In genomic region chr2:9888913-9889650, GRCm38 (mm10) we compare ENCODE assay signal across 7 mouse cellular contexts. TPM values are rescaled to one million over a fixed set of nuclear protein-coding genes. Genes with fewer than 3 reads are reported as not detected.
A peak's percentile ranks its signal among the peaks of the same experiment; 100 is the strongest.
DNase-seq lines count a peak whose midpoint lies in the region; ATAC-seq and TF ChIP-seq lines count a peak whose summit lies in the region.

Gene 9230102O04Rik, minus strand, starts transcription at chr2:9889540.

- H3K36me3 ChIP-seq in G1E (replicated peaks): peaks cover 20% of the 10 kb centered on the region
- H3K36me3 ChIP-seq in forebrain, postnatal 0 days (ENCODE audit: insufficient read depth): no peaks in the 10 kb centered on the region
- H3K36me3 ChIP-seq in kidney, embryonic 16.5 days (ENCODE audit: insufficient read depth, low read length): no peaks in the 10 kb centered on the region
- no peaks in the 10 kb centered on the region for H3K36me3 ChIP-seq in midbrain, embryonic 12.5 days

- no peaks in the 10 kb centered on the region for H3K9me3 ChIP-seq in G1E (replicated peaks)
- no peaks in the 10 kb centered on the region for H3K9me3 ChIP-seq in forebrain, postnatal 0 days (ENCODE audit: low read length)
- H3K9me3 ChIP-seq in kidney, embryonic 16.5 days (ENCODE audit: low read length): no peaks in the 10 kb centered on the region
- no peaks in the 10 kb centered on the region for H3K9me3 ChIP-seq in midbrain, embryonic 12.5 days

- 2% methylated on average over 30 of the region's 30 CpGs for WGBS in forebrain, postnatal 0 days
- WGBS in kidney, embryonic 16.5 days: 0% methylated on average over 30 of the region's 30 CpGs
- under 1% methylated on average over 30 of the region's 30 CpGs for WGBS in midbrain, embryonic 12.5 days

- H3K27me3 ChIP-seq in G1E (ENCODE audit: insufficient read depth, low read length): peaks cover 12% of the 10 kb centered on the region
- H3K27me3 ChIP-seq in forebrain, postnatal 0 days (ENCODE audit: insufficient read depth, low read length): peaks cover 82% of the 10 kb centered on the region
- H3K27me3 ChIP-seq in kidney, embryonic 16.5 days (ENCODE audit: insufficient read depth, low read length): peaks cover 92% of the 10 kb centered on the region
- H3K27me3 ChIP-seq in midbrain, embryonic 12.5 days: peaks cover 93% of the 10 kb centered on the region

- no peak for TF ChIP-seq CTCF in G1E (IDR thresholded peaks at IDR 0.05; ENCODE audit: low read depth, low read length)
- peak; percentile 61 for TF ChIP-seq CTCF in forebrain, postnatal 0 days (IDR thresholded peaks at IDR 0.05; ENCODE audit: low read depth)

- H3K27ac ChIP-seq in forebrain, postnatal 0 days (ENCODE audit: low read depth, low read length): no peak within 1 kb of the TSS
- peak within 1 kb of the TSS; percentile 80 for H3K27ac ChIP-seq in kidney, embryonic 16.5 days (ENCODE audit: low read length)
- H3K27ac ChIP-seq in midbrain, embryonic 12.5 days (replicated peaks): peak within 1 kb of the TSS; percentile 35; the same call in 1 of the 2 replicates

- H3K9ac ChIP-seq in forebrain, postnatal 0 days: no peak within 1 kb of the TSS
- peak within 1 kb of the TSS; percentile 55 for H3K9ac ChIP-seq in kidney, embryonic 16.5 days (replicated peaks; ENCODE audit: low read length)
- no peak within 1 kb of the TSS for H3K9ac ChIP-seq in midbrain, embryonic 12.5 days (replicated peaks)

- H3K4me2 ChIP-seq in forebrain, postnatal 0 days (ENCODE audit: low read depth): no peak within 1 kb of the TSS
- H3K4me2 ChIP-seq in kidney, embryonic 16.5 days (replicated peaks; ENCODE audit: low read depth, low read length): peak within 1 kb of the TSS; percentile 48
- peak within 1 kb of the TSS; percentile 29 for H3K4me2 ChIP-seq in midbrain, embryonic 12.5 days (replicated peaks)

- DNase-seq in G1E (ENCODE audit: low spot score): peak; percentile 82
- DNase-seq in forebrain, postnatal 0 days: peak; percentile 46
- DNase-seq in thymus, postnatal 4 days: peak; percentile 74
- DNase-seq in T-cell, adult 2 months (ENCODE audit: low spot score): no peak

- ATAC-seq in CD4-positive, CD25-positive, alpha-beta regulatory T cell, adult 4 months: peak; percentile 68
- ATAC-seq in G1E (ENCODE audit: extremely low read depth, insufficient number of reproducible peaks, low FRiP score, poor library complexity, severe bottlenecking): peak; percentile 85
- ATAC-seq in forebrain, postnatal 0 days: peak; percentile 78
- peak; percentile 92 for ATAC-seq in kidney, embryonic 16.5 days (ENCODE audit: low FRiP score, low TSS enrichment)
- ATAC-seq in midbrain, embryonic 12.5 days (ENCODE audit: low FRiP score, low read depth): peak; percentile 70

- peak within 1 kb of the TSS; percentile 76 for H3K4me3 ChIP-seq in G1E (ENCODE audit: low read depth, low read length)
- no peak within 1 kb of the TSS for H3K4me3 ChIP-seq in forebrain, postnatal 0 days (ENCODE audit: low read depth, low read length)
- peak within 1 kb of the TSS; percentile 39 for H3K4me3 ChIP-seq in kidney, embryonic 16.5 days (ENCODE audit: low read length)
- H3K4me3 ChIP-seq in midbrain, embryonic 12.5 days: peak within 1 kb of the TSS; percentile 27

- peaks cover 83% of the 10 kb centered on the region for H3K4me1 ChIP-seq in G1E (ENCODE audit: insufficient read depth, low read depth, low read length)
- no peaks in the 10 kb centered on the region for H3K4me1 ChIP-seq in forebrain, postnatal 0 days (ENCODE audit: insufficient read depth)
- no peaks in the 10 kb centered on the region for H3K4me1 ChIP-seq in kidney, embryonic 16.5 days (ENCODE audit: insufficient read depth, low read length)
- H3K4me1 ChIP-seq in midbrain, embryonic 12.5 days: peaks cover 15% of the 10 kb centered on the region

RNA-seq across cellular contexts. Expression of gene 9230102O04Rik, which starts in this region (rescaled TPM):
- polyA plus RNA-seq in CD4-positive, CD25-positive, alpha-beta regulatory T cell, adult 4 months (2017; shearing (Covaris generic)): under 1 TPM in 1 of 2 experiments, not detected in 1; 0.81 TPM
- total RNA-seq in G1E (2014; fragmentation: Nextera tagmentation) (12.2 and 13.6 TPM in 2 replicates), G1E (2017) (3.9 and 5.0 TPM in 2 replicates)
- polyA plus RNA-seq in G1E (2012): 2.9 and 4.9 TPM in 2 replicates
- total RNA-seq in forebrain, postnatal 0 days (2014; rRNA removed): not detected in 2 replicates
- polyA plus RNA-seq in forebrain, postnatal 0 days (2015; fragmentation: Nextera tagmentation; extraction: Ambion mirVana): not detected in 2 replicates
- 6.7 and 7.2 TPM in 2 replicates for polyA plus RNA-seq in kidney, embryonic 16.5 days (2015; fragmentation: Nextera tagmentation; extraction: Ambion mirVana)
- polyA plus RNA-seq in midbrain, embryonic 12.5 days (2016; fragmentation: Nextera tagmentation; extraction: Ambion mirVana): 3.0 and 3.5 TPM in 2 replicates

Comparison
In these comparisons a context has a peak if more than half of its experiments do, and no peak if none do; other contexts are left out.
1. Peak in ATAC-seq in CD4-positive, CD25-positive, alpha-beta regulatory T cell, adult 4 months; RNA of the gene not detected or under 1 TPM.
2. Peak in DNase-seq and ATAC-seq in forebrain, postnatal 0 days; RNA of the gene not detected or under 1 TPM.